Mouse (Mus musculus) liver, adult 2 months (tissue): ENCODE measurements around the gene Aldh9a1. TPM values are rescaled to one million over a fixed set of nuclear protein-coding genes. Genes with fewer than 3 reads are reported as not detected.

Experiments used
- DNase-seq: peaks from one replicate; pipeline ENCODE4 v3.0.0-alpha.2; 2011; ENCODE audit warnings: low read depth, low spot score; ENCODE audit errors: extremely low read depth
- H3K27ac ChIP-seq: fragments of 200-500 bp; replicated peaks from 2 replicates; pipeline ENCODE4 v1.5.1; 2012; ENCODE audit warnings: low read depth, mild to moderate bottlenecking, control low read depth, inconsistent platforms, low read length; ENCODE audit not compliant: insufficient read depth
- H3K27me3 ChIP-seq: fragments of 200-500 bp; 2 replicates; pipeline ENCODE4 v1.6.1; 2012; ENCODE audit warnings: mild to moderate bottlenecking, moderate library complexity, low read length, inconsistent platforms; ENCODE audit not compliant: control insufficient read depth, insufficient read depth
- H3K36me3 ChIP-seq: fragments of 200-500 bp; 2 replicates; pipeline ENCODE4 v1.6.1; 2012; ENCODE audit warnings: low read length, inconsistent platforms; ENCODE audit not compliant: control insufficient read depth, insufficient read depth
- H3K4me1 ChIP-seq: fragments of 200-500 bp; 2 replicates; pipeline ENCODE4 v1.6.1; 2011; ENCODE audit warnings: low read length; ENCODE audit not compliant: control insufficient read depth, insufficient read depth
- H3K4me3 ChIP-seq: fragments of 200-500 bp; 2 replicates; pipeline ENCODE4 v1.5.1; 2011; ENCODE audit warnings: low read depth, mild to moderate bottlenecking, control low read depth, low read length, moderate library complexity; ENCODE audit not compliant: insufficient read depth
- H3K79me2 ChIP-seq: fragments of 200-500 bp; 2 replicates; pipeline ENCODE4 v1.6.1; 2012; ENCODE audit warnings: inconsistent platforms, mild to moderate bottlenecking, low read length, moderate library complexity; ENCODE audit not compliant: control insufficient read depth, insufficient read depth
- H3K9ac ChIP-seq: fragments of 200-500 bp; 2 replicates; pipeline ENCODE4 v1.6.1; 2012; ENCODE audit warnings: low read depth, mild to moderate bottlenecking, control low read depth, inconsistent platforms, low read length
- CTCF ChIP-seq: fragments of 200-500 bp; IDR thresholded peaks from 2 replicates; pipeline ENCODE4 v1.5.1; 2011; ENCODE audit warnings: low read depth, low read length, control low read depth
- POLR2A ChIP-seq: fragments of 200-500 bp; IDR thresholded peaks from 2 replicates; pipeline ENCODE4 v1.6.1; 2011; ENCODE audit warnings: low read length, control low read depth; ENCODE audit not compliant: insufficient read depth; ENCODE audit errors: extremely low read depth
- WGBS: fragments of 180-500 bp; shearing (Covaris S2); methylation state at CpG from one replicate; pipeline ENCODE4 v1.1.7; 2018; 5-methylcytosine and 5-hydroxymethylcytosine counted together
- polyA plus RNA-seq: library from polyadenylated mRNA; depleted of rRNA; stranded (reverse); fragments of >200 nt; gene quantifications from 2 replicates; pipeline ENCODE4 v1.2.3, GENCODE M21; 2012
- total RNA-seq: library from RNA; depleted of rRNA; stranded (reverse); fragments of >200 nt; gene quantifications from 2 replicates; pipeline ENCODE4 v1.2.3, GENCODE M21; 2014

Gene Aldh9a1
- total and polyA plus RNA-seq, 2 experiments, result 119 to 127 TPM

DNA sequence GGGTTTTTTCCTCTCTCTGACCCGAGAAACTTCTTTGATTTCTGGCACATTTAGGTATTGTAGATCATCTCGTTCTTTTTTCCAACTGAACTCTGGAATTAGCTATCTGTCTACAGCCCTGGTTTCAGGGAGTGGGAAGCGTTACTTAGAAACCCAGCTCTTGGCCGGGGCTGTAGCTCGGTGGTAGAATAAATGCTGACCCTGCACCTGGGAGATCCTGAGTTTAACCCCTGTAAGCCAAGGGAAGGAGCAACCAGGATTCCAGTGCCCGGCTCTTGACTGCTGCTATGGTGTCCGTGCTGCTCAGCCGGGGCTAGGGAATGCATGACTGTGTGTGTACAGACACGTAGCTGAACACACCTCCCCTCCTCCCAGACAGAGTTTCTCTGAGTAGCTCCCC is 8.9 kb downstream of the Aldh9a1 start:
- Histone ChIP-seq H3K9ac (no peak overlapping the region), H3K36me3 (peaks cover 74% of the 10 kb centered on the region), H3K4me3 (no peak overlapping the region), H3K79me2 (no peaks in the 10 kb centered on the region), H3K27me3 (no peaks in the 10 kb centered on the region), H3K4me1 (peaks cover 8% of the 10 kb centered on the region; the same call in 1 of the 2 replicates), H3K27ac (no peak overlapping the region)
- 51% methylated on average over 9 of the region's 9 CpGs for WGBS
- no peak for TF ChIP-seq POLR2A
- no peak for TF ChIP-seq CTCF
- peak; percentile 72 for DNase-seq

DNA sequence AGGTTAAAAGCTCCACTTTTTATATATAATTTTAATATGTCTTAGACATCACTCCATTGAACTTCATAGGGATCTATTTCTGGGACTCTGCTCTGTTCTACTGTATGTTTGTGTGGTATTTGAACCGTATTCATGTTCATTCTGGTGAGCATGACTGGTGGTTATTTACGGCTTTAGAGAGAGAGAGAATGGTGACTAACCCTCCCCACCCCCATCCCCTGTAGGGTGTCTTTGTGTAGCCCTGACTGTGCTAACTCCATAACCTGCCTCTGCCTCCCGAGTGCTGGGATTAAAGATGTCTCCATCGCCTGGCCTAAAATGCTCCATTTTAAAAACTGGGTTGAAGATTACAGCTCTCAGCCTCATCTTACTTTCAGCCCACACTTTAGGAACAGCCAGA is 10.5 kb downstream of the Aldh9a1 start:
- TF ChIP-seq CTCF (no peak), POLR2A (no peak)
- Histone ChIP-seq H3K36me3 (peaks cover 73% of the 10 kb centered on the region), H3K4me3 (no peak overlapping the region), H3K4me1 (peaks cover 5% of the 10 kb centered on the region; the same call in 1 of the 2 replicates), H3K27me3 (no peaks in the 10 kb centered on the region), H3K79me2 (no peaks in the 10 kb centered on the region), H3K9ac (no peak overlapping the region), H3K27ac (no peak overlapping the region)
- no peak for DNase-seq
- 95% methylated on average over 4 of the region's 4 CpGs for WGBS

DNA sequence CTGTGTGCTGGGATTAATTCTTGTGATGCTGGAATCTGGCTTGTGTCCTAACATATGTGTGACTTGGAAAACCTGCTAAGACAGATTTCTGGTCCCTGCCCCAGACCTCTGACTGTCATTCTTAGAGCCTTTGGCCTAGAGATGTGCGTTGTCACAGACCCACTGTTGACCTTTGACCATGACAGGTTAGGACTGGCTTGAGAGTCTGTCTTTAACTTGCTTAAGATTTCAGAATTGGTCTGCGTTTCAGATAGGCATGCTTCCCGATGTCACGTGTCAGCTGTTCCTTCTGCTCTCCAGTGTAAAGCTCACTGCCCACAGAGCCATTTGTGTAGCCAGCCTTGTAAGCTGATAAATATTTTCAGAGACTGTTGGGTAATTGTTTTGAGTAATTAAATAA is 13.0 kb downstream of the Aldh9a1 start:
- Histone ChIP-seq H3K36me3 (peaks cover 80% of the 10 kb centered on the region), H3K27me3 (no peaks in the 10 kb centered on the region), H3K27ac (no peak overlapping the region), H3K79me2 (no peaks in the 10 kb centered on the region), H3K4me3 (no peak overlapping the region), H3K4me1 (no peaks in the 10 kb centered on the region), H3K9ac (no peak overlapping the region)
- 79% methylated on average over 4 of the region's 4 CpGs for WGBS
- no peak for TF ChIP-seq POLR2A
- TF ChIP-seq CTCF, result no peak
- DNase-seq, result no peak

DNA sequence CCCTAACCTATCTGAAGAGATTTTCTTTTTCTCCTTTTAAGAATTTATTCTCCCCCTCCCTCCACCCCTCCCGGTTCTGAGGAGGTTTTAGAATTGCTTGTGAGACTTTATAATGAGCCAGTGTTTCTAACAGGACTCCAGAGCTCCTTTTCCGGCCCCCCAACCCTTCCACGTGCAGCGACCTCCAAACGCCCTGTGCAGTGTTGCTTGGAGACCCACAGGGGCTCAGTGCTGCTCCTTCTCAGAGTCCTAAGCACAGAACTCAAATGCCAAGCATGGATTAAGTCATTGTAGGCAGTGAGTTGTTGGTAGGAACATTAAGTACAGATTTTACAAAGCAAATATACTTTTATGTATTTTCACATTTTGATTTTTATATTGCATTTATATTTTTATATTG is 13.5 kb downstream of the Aldh9a1 start:
- Histone ChIP-seq H3K9ac (no peak overlapping the region), H3K27me3 (no peaks in the 10 kb centered on the region), H3K36me3 (peaks cover 78% of the 10 kb centered on the region), H3K4me1 (no peaks in the 10 kb centered on the region), H3K4me3 (no peak overlapping the region), H3K79me2 (no peaks in the 10 kb centered on the region), H3K27ac (no peak overlapping the region)
- no peak for DNase-seq
- WGBS, result 87% methylated on average over 5 of the region's 5 CpGs
- TF ChIP-seq CTCF, result no peak
- no peak for TF ChIP-seq POLR2A

DNA sequence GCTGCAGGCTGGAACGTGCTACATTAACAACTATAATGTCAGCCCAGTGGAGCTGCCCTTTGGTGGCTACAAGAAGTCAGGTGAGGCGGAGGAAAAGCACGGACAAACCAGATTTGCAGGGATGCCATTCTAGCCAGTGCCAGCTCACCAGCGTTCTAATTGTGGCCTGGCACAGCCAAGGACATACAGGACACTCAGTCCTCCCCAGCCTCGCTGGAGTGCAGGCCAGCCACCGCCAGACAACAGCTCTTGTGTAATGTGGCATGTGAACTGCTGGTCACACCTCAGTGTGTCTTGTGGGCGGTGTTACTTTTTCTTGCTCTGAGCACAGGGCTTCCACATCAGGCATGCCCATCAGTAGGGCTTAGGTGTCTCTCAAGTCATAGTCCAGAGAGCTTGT is 16.0 kb downstream of the Aldh9a1 start:
- no peak for TF ChIP-seq CTCF
- TF ChIP-seq POLR2A, result no peak
- H3K9ac ChIP-seq, result no peak overlapping the region
- no peaks in the 10 kb centered on the region for H3K79me2 ChIP-seq
- H3K36me3 ChIP-seq, result peaks cover 65% of the 10 kb centered on the region
- no peak overlapping the region for H3K27ac ChIP-seq
- WGBS, result 61% methylated on average over 7 of the region's 7 CpGs
- peak; percentile 65 for DNase-seq
- H3K4me3 ChIP-seq, result no peak overlapping the region
- H3K27me3 ChIP-seq, result no peaks in the 10 kb centered on the region
- no peaks in the 10 kb centered on the region for H3K4me1 ChIP-seq

DNA sequence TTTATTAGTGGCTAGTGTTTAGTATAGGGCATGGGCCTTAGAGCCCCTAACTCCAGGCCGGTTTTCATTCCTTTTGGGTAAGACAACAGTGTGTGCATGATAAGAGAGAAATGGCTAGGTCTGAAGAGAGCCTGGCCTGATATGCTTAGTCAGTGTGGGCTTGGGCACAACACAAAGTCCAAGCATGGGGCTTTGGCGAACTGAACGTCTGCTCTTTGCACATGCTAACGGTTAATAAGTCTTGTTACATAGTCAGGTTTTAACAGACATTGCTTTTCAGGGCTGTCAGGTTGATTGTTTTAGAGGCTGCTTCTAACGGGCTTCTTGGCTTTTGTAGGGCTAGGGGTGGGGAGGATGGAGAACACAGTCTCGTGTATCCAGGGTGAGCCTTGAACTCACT is 16.8 kb downstream of the Aldh9a1 start:
- Histone ChIP-seq H3K27me3 (no peaks in the 10 kb centered on the region), H3K9ac (no peak overlapping the region), H3K4me3 (no peak overlapping the region), H3K79me2 (no peaks in the 10 kb centered on the region), H3K27ac (no peak overlapping the region), H3K36me3 (peaks cover 60% of the 10 kb centered on the region), H3K4me1 (no peaks in the 10 kb centered on the region)
- TF ChIP-seq POLR2A (no peak), CTCF (no peak)
- DNase-seq, result no peak
- WGBS, result 82% methylated on average over 6 of the region's 6 CpGs
